Mouse (Mus musculus) ES-E14 (cell line): ENCODE results near the gene Foxd1. TPM values are rescaled to one million over a fixed set of nuclear protein-coding genes. Genes with fewer than 3 reads are reported as not detected.

Source experiments
- DNase-seq: peaks from one replicate; pipeline ENCODE4 v3.0.0-alpha.2; 2013; ENCODE audit warnings: low read depth, low spot score
- H3K27ac ChIP-seq: 2 replicates; pipeline ENCODE4 v1.5.1; 2012; ENCODE audit warnings: low read depth, mild to moderate bottlenecking, low read length, moderate library complexity, mixed read lengths; ENCODE audit not compliant: poor library complexity, insufficient read depth, severe bottlenecking
- H3K36me3 ChIP-seq: 2 replicates; pipeline ENCODE4 v1.6.1; 2012; ENCODE audit warnings: mild to moderate bottlenecking, low read length, moderate library complexity, mixed read lengths; ENCODE audit not compliant: control insufficient read depth, poor library complexity, insufficient read depth, severe bottlenecking
- H3K4me1 ChIP-seq, 2 experiments: fragments of 150-350 bp in 1 of 2; sonication (generic) in 1 of 2; 2 replicates each; pipeline ENCODE4 v1.6.1; 2012; ENCODE audit warnings: low read length in 2 of 2, mild to moderate bottlenecking in 1 of 2, mixed read lengths in 1 of 2; ENCODE audit not compliant: control insufficient read depth in 2 of 2, insufficient read depth in 2 of 2, poor library complexity in 1 of 2
- H3K4me3 ChIP-seq, 2 experiments: fragments of 150-350 bp in 1 of 2; sonication (generic) in 1 of 2; 2 replicates each; pipeline ENCODE4 v1.5.1; 2012; ENCODE audit warnings: low read length in 2 of 2, low read depth in 1 of 2, mild to moderate bottlenecking in 1 of 2, mixed read lengths in 1 of 2; ENCODE audit not compliant: insufficient read depth in 1 of 2, poor library complexity in 1 of 2, severe bottlenecking in 1 of 2
- H3K9ac ChIP-seq: 2 replicates; pipeline ENCODE4 v1.6.1; 2012; ENCODE audit warnings: low read depth, mild to moderate bottlenecking, low read length, mixed read lengths; ENCODE audit not compliant: poor library complexity, insufficient read depth, severe bottlenecking
- H3K9me3 ChIP-seq: fragments of 150-350 bp; sonication (generic); 2 replicates; pipeline ENCODE4 v1.6.1; 2012; ENCODE audit warnings: low read depth, mild to moderate bottlenecking, low read length; ENCODE audit not compliant: control insufficient read depth, insufficient read depth
- CHD2 ChIP-seq: IDR thresholded peaks from 2 replicates; pipeline ENCODE4 v1.6.1; 2014; ENCODE audit warnings: mild to moderate bottlenecking, low read depth, low read length, inconsistent platforms
- HCFC1 ChIP-seq: IDR thresholded peaks from 2 replicates; pipeline ENCODE4 v1.6.1; 2012; ENCODE audit warnings: low read length, inconsistent platforms, borderline replicate concordance; ENCODE audit not compliant: insufficient read depth
- MAFK ChIP-seq: IDR thresholded peaks from 2 replicates; pipeline ENCODE4 v1.6.1; 2014; ENCODE audit warnings: mild to moderate bottlenecking, low read depth, low read length, inconsistent platforms; ENCODE audit not compliant: insufficient read depth
- ZC3H11A ChIP-seq: IDR thresholded peaks from 2 replicates; pipeline ENCODE4 v1.6.1; 2012; ENCODE audit warnings: low read depth, mild to moderate bottlenecking, inconsistent platforms, low read length, borderline replicate concordance
- ZNF384 ChIP-seq: IDR thresholded peaks from 2 replicates; pipeline ENCODE4 v1.6.1; 2012; ENCODE audit warnings: low read depth, low read length, inconsistent platforms
- in situ Hi-C, 2 experiments: fragments of 600-800 bp; cut with MboI; formaldehyde crosslinking; loops; one replicate each; pipeline ENCODE4 v1.15.1; 2025; ENCODE audit warnings: low sequenced_read_pairs in 2 of 2, inconsistent platforms in 1 of 2; ENCODE audit not compliant: unreplicated experiment in 2 of 2
- total RNA-seq: library from RNA; depleted of rRNA; stranded (reverse); fragments of 300-350 nt; gene quantifications from 2 replicates; pipeline ENCODE4 v1.2.3, GENCODE M21; 2012; rRNA removed

Gene Foxd1
- total RNA-seq, 1 experiment = 0.22 TPM

GRCm38 (mm10) chr13:98390771-98391634 is 37.0 kb downstream of the Foxd1 start:
- DNase-seq = peak; percentile 25
- H3K36me3 ChIP-seq = no peaks in the 10 kb centered on the region
- H3K4me3 ChIP-seq = peak overlapping the region; percentile 45 to 69
- H3K27ac ChIP-seq = no peak overlapping the region
- no peaks in the 10 kb centered on the region for H3K4me1 ChIP-seq
- no peak for TF ChIP-seq ZNF384
- no peak for TF ChIP-seq HCFC1
- no peaks in the 10 kb centered on the region for H3K9me3 ChIP-seq
- in situ Hi-C loops = no loop called here
- H3K9ac ChIP-seq = peak overlapping the region; percentile 52

- Histone ChIP-seq H3K9me3 (no peaks in the 10 kb centered on the region), H3K4me1 (no peaks in the 10 kb centered on the region), H3K27ac (no peak overlapping the region), H3K36me3 (no peaks in the 10 kb centered on the region), H3K4me3 (peak overlapping the region; percentile 45 to 69), H3K9ac (no peak overlapping the region)
- TF ChIP-seq HCFC1 = no peak
- no peak for TF ChIP-seq ZNF384
- no peak for TF ChIP-seq MAFK
- no peak for TF ChIP-seq CHD2
- TF ChIP-seq ZC3H11A = no peak
- in situ Hi-C loops = no loop called here
- no peak for DNase-seq
These were observed 37.6 kb downstream of the Foxd1 start for GRCm38 (mm10) chr13:98391635-98391990.

GRCm38 (mm10) chr13:98392031-98392430 is 38.0 kb downstream of the Foxd1 start:
- H3K4me3 ChIP-seq = no peak overlapping the region
- in situ Hi-C loops = no loop called here
- no peaks in the 10 kb centered on the region for H3K36me3 ChIP-seq
- H3K9me3 ChIP-seq = no peaks in the 10 kb centered on the region
- TF ChIP-seq ZC3H11A (no peak), HCFC1 (no peak), CHD2 (no peak), ZNF384 (no peak), MAFK (no peak)
- H3K4me1 ChIP-seq = no peaks in the 10 kb centered on the region
- H3K27ac ChIP-seq = no peak overlapping the region
- no peak overlapping the region for H3K9ac ChIP-seq
- no peak for DNase-seq

GRCm38 (mm10) chr13:98393356-98394070 is 39.5 kb downstream of the Foxd1 start:
- Histone ChIP-seq H3K9ac (no peak overlapping the region), H3K9me3 (no peaks in the 10 kb centered on the region), H3K27ac (no peak overlapping the region), H3K4me1 (peaks cover 0 to 2% of the 10 kb centered on the region in 2 experiments; a peak in 1 of 4 replicates), H3K36me3 (no peaks in the 10 kb centered on the region), H3K4me3 (no peak overlapping the region)
- no peak for TF ChIP-seq MAFK
- TF ChIP-seq HCFC1 = no peak
- TF ChIP-seq CHD2 = no peak
- no peak for TF ChIP-seq ZC3H11A
- no peak for TF ChIP-seq ZNF384
- DNase-seq = no peak
- in situ Hi-C loops = no loop called here

Other genes starting within 250 kb of the Foxd1 start
- gene Arhgef28, start 147.8 kb upstream of the Foxd1 start, total RNA-seq = 13.3 and 19.0 TPM in 2 replicates
- 33.4 and 38.9 TPM in 2 replicates for gene Utp15, start 91.2 kb upstream of the Foxd1 start, total RNA-seq
- gene Ankra2, start 91.2 kb upstream of the Foxd1 start, total RNA-seq = 7.7 and 10.8 TPM in 2 replicates
- not detected in 2 replicates for gene Gm21976, start 74.4 kb upstream of the Foxd1 start, total RNA-seq
- gene Btf3, start 37.2 kb upstream of the Foxd1 start, total RNA-seq = 742 and 844 TPM in 2 replicates
- gene Gm10320, start 137.8 kb downstream of the Foxd1 start, total RNA-seq = 5.6 and 8.9 TPM in 2 replicates